1 mouse cellular context compared by ENCODE assay signal in genomic region chr12:3618144-3619020, GRCm38 (mm10).
TF ChIP-seq lines count a peak whose summit lies in the region.

No protein-coding gene starts in this region.

TF ChIP-seq in MEL, 35 proteins besides CTCF, POLR2A, EP300 and RAD21 (continued from another document):
- peak; percentile 71 for TF ChIP-seq ETS1 (IDR thresholded peaks at IDR 0.05; ENCODE audit: low read depth, low read length)
- TF ChIP-seq GATA1 (IDR thresholded peaks at IDR 0.05; ENCODE audit: low read depth, low read length), result peak; percentile 92
- TF ChIP-seq SIN3A (IDR thresholded peaks at IDR 0.05; ENCODE audit: low read length), result peak; percentile 48; the same call in 1 of the 2 replicates
- peak; percentile 95 for TF ChIP-seq TCF12 (IDR thresholded peaks at IDR 0.05; ENCODE audit: low read depth, low read length)
TF ChIP-seq in MEL: peak in this region for 10.
